Mouse (Mus musculus): ENCODE results near the gene Tcf7. TPM values are rescaled to one million over a fixed set of nuclear protein-coding genes. Genes with fewer than 3 reads are reported as not detected.

Tcf7 gene
- polyA plus RNA-seq, 1 experiment from 2014 or later = 12.6 TPM

GRCm38 (mm10) chr11:52265616-52266307 is 17.1 kb downstream of the Tcf7 start:
- WGBS = 72% methylated on average over 12 of the region's 12 CpGs
- H3K4me1 ChIP-seq (replicated peaks) = peaks cover 26% of the 10 kb centered on the region
- H3K36me3 ChIP-seq = no peaks in the 10 kb centered on the region
- H3K4me3 ChIP-seq (replicated peaks) = no peak overlapping the region
- H3K9ac ChIP-seq (replicated peaks) = no peak overlapping the region
- H3K9me3 ChIP-seq = no peaks in the 10 kb centered on the region
- H3K4me2 ChIP-seq = no peak overlapping the region
- no peak for ATAC-seq (ENCODE audit: insufficient number of reproducible peaks, insufficient read depth, low FRiP score, low TSS enrichment, low read depth)
- H3K27me3 ChIP-seq = no peaks in the 10 kb centered on the region
- H3K27ac ChIP-seq = no peak overlapping the region

DNA sequence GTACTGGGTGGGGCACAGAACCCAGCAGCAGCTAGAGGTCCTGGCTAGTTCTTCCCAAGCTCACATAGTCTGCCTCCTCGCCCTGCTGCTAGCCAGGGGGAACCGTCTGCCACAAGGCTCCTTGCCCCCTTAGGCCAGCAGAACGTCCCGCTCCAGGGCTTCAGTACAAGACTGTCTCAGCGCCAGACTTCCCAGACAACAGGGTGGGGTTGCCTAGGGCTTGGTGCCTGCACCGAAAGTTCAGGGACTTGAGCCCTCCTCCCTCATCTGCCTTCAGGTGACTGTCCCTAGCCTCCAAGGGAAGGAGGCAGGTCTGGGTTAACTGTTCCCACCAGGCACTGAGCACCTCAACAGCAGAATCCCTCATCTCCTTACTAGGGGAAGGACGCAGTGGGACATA is 17.9 kb downstream of the Tcf7 start:
- no peak overlapping the region for H3K4me2 ChIP-seq
- no peak overlapping the region for H3K27ac ChIP-seq
- peaks cover 30% of the 10 kb centered on the region for H3K4me1 ChIP-seq (replicated peaks)
- H3K4me3 ChIP-seq (replicated peaks) = no peak overlapping the region
- ATAC-seq (ENCODE audit: insufficient number of reproducible peaks, insufficient read depth, low FRiP score, low TSS enrichment, low read depth) = no peak
- no peaks in the 10 kb centered on the region for H3K27me3 ChIP-seq
- peaks cover 6% of the 10 kb centered on the region; the same call in 1 of the 2 replicates for H3K36me3 ChIP-seq
- no peaks in the 10 kb centered on the region for H3K9me3 ChIP-seq
- no peak overlapping the region for H3K9ac ChIP-seq (replicated peaks)
- 78% methylated on average over 7 of the region's 7 CpGs for WGBS

DNA sequence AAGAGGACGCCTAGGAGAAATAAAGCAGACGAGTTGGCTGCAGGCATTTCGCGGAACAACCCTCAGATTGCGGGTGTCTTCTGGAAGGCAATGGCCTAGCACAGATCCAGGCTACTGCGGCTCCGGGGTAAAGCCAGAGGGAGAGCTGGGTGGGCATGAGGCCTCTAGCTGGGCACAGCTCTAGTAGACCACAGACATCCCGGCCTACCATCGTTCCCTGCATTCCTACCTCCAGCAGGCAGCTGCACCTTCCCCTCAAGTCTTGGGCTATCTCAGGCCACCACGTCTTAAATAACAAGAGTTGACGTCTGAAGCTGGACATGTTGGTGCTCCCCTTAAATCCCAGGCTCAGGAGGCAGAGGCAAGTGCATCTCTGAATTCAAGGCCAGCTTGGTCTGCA is 20.5 kb downstream of the Tcf7 start:
- 90% methylated on average over 11 of the region's 11 CpGs for WGBS
- no peak overlapping the region for H3K4me3 ChIP-seq (replicated peaks)
- H3K9ac ChIP-seq (replicated peaks) = no peak overlapping the region
- no peaks in the 10 kb centered on the region for H3K9me3 ChIP-seq
- no peak overlapping the region for H3K27ac ChIP-seq
- no peak for ATAC-seq (ENCODE audit: insufficient number of reproducible peaks, insufficient read depth, low FRiP score, low TSS enrichment, low read depth)
- H3K36me3 ChIP-seq = peaks cover 25% of the 10 kb centered on the region; the same call in 1 of the 2 replicates
- H3K4me1 ChIP-seq (replicated peaks) = peaks cover 26% of the 10 kb centered on the region
- H3K4me2 ChIP-seq = no peak overlapping the region
- H3K27me3 ChIP-seq = no peaks in the 10 kb centered on the region

DNA sequence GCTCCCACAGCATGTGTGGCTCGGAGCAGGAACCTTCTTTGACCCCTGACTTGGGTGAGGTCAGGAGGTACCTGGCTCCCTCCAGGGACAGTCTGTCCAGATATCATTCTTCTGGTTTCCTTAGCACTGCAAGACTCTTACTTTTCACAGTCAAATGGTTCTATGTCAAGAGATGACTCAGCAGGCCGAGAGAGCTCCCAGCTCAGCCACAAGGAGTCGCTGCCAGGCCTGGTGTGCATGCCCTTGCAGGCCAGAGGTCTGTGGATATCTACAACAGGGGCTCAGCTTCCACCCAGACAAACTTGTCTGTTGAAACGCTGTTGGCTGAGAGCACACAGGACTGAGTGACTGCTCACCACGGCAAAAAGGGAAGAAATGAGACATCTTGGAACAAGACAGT is 20.9 kb downstream of the Tcf7 start:
- Histone ChIP-seq H3K36me3 (peaks cover 28% of the 10 kb centered on the region; the same call in 1 of the 2 replicates), H3K27me3 (no peaks in the 10 kb centered on the region), H3K4me2 (no peak overlapping the region), H3K9ac (replicated peaks) (no peak overlapping the region), H3K4me3 (replicated peaks) (no peak overlapping the region), H3K9me3 (no peaks in the 10 kb centered on the region), H3K4me1 (replicated peaks) (peaks cover 26% of the 10 kb centered on the region), H3K27ac (no peak overlapping the region)
- ATAC-seq (ENCODE audit: insufficient number of reproducible peaks, insufficient read depth, low FRiP score, low TSS enrichment, low read depth) = no peak
- 57% methylated on average over 5 of the region's 5 CpGs for WGBS

GRCm38 (mm10) chr11:52260878-52261277 is 21.9 kb downstream of the Tcf7 start:
- H3K4me3 ChIP-seq (replicated peaks) = no peak overlapping the region
- no peaks in the 10 kb centered on the region for H3K9me3 ChIP-seq
- no peaks in the 10 kb centered on the region for H3K27me3 ChIP-seq
- peaks cover 17% of the 10 kb centered on the region for H3K4me1 ChIP-seq (replicated peaks)
- H3K4me2 ChIP-seq = no peak overlapping the region
- 89% methylated on average over 4 of the region's 4 CpGs for WGBS
- no peak overlapping the region for H3K27ac ChIP-seq
- ATAC-seq (ENCODE audit: insufficient number of reproducible peaks, insufficient read depth, low FRiP score, low TSS enrichment, low read depth) = no peak
- no peak overlapping the region for H3K9ac ChIP-seq (replicated peaks)
- H3K36me3 ChIP-seq = peaks cover 36% of the 10 kb centered on the region; the same call in 1 of the 2 replicates

- no peaks in the 10 kb centered on the region for H3K27me3 ChIP-seq
- H3K4me2 ChIP-seq = no peak overlapping the region
- H3K27ac ChIP-seq = no peak overlapping the region
- no peak overlapping the region for H3K9ac ChIP-seq (replicated peaks)
- peaks cover 5% of the 10 kb centered on the region for H3K4me1 ChIP-seq (replicated peaks)
- peaks cover 36% of the 10 kb centered on the region; the same call in 1 of the 2 replicates for H3K36me3 ChIP-seq
- no peak for ATAC-seq (ENCODE audit: insufficient number of reproducible peaks, insufficient read depth, low FRiP score, low TSS enrichment, low read depth)
- no peak overlapping the region for H3K4me3 ChIP-seq (replicated peaks)
- H3K9me3 ChIP-seq = no peaks in the 10 kb centered on the region
- 68% methylated on average over 5 of the region's 5 CpGs for whole genome bisulfite sequencing
These were observed 24.1 kb downstream of the Tcf7 start for GRCm38 (mm10) chr11:52258711-52259110.

GRCm38 (mm10) chr11:52257376-52257775 is 25.4 kb downstream of the Tcf7 start:
- no peaks in the 10 kb centered on the region for H3K27me3 ChIP-seq
- H3K4me1 ChIP-seq (replicated peaks) = peaks cover 5% of the 10 kb centered on the region
- H3K9me3 ChIP-seq = no peaks in the 10 kb centered on the region
- no peak overlapping the region for H3K4me2 ChIP-seq
- peaks cover 41% of the 10 kb centered on the region; the same call in 1 of the 2 replicates for H3K36me3 ChIP-seq
- no peak overlapping the region for H3K4me3 ChIP-seq (replicated peaks)
- no peak overlapping the region for H3K27ac ChIP-seq
- no peak overlapping the region for H3K9ac ChIP-seq (replicated peaks)
- WGBS = 81% methylated on average over 3 of the region's 3 CpGs
- no peak for ATAC-seq (ENCODE audit: insufficient number of reproducible peaks, insufficient read depth, low FRiP score, low TSS enrichment, low read depth)

- H3K4me2 ChIP-seq = no peak overlapping the region
- peaks cover 3% of the 10 kb centered on the region for H3K4me1 ChIP-seq (replicated peaks)
- H3K9me3 ChIP-seq = no peaks in the 10 kb centered on the region
- H3K27ac ChIP-seq = no peak overlapping the region
- H3K36me3 ChIP-seq = peaks cover 48% of the 10 kb centered on the region; the same call in 1 of the 2 replicates
- no peak overlapping the region for H3K9ac ChIP-seq (replicated peaks)
- H3K27me3 ChIP-seq = no peaks in the 10 kb centered on the region
- ATAC-seq (ENCODE audit: insufficient number of reproducible peaks, insufficient read depth, low FRiP score, low TSS enrichment, low read depth) = no peak
- 91% methylated on average over 8 of the region's 8 CpGs for WGBS
- H3K4me3 ChIP-seq (replicated peaks) = no peak overlapping the region
These were observed 27.7 kb downstream of the Tcf7 start for GRCm38 (mm10) chr11:52255077-52255476.

- Histone ChIP-seq H3K27ac (0 out of 2 replicates have a peak overlapping the region, but pooled peaks have one; percentile 12), H3K9ac (replicated peaks) (no peak overlapping the region), H3K9me3 (no peaks in the 10 kb centered on the region), H3K4me2 (no peak overlapping the region), H3K27me3 (no peaks in the 10 kb centered on the region), H3K36me3 (peaks cover 47% of the 10 kb centered on the region), H3K4me3 (replicated peaks) (no peak overlapping the region), H3K4me1 (replicated peaks) (no peaks in the 10 kb centered on the region)
- 65% methylated on average over 11 of the region's 11 CpGs for WGBS
- no peak for ATAC-seq (ENCODE audit: insufficient number of reproducible peaks, insufficient read depth, low FRiP score, low TSS enrichment, low read depth)
These were observed 29.0 kb downstream of the Tcf7 start for GRCm38 (mm10) chr11:52253674-52254375.

- 73% methylated on average over 1 of the region's 1 CpGs for WGBS
- no peak for ATAC-seq (ENCODE audit: insufficient number of reproducible peaks, insufficient read depth, low FRiP score, low TSS enrichment, low read depth)
- Histone ChIP-seq H3K4me3 (replicated peaks) (no peak overlapping the region), H3K27ac (no peak overlapping the region), H3K36me3 (peaks cover 54% of the 10 kb centered on the region), H3K27me3 (no peaks in the 10 kb centered on the region), H3K4me2 (no peak overlapping the region), H3K9me3 (no peaks in the 10 kb centered on the region), H3K4me1 (replicated peaks) (no peaks in the 10 kb centered on the region), H3K9ac (replicated peaks) (no peak overlapping the region)
These were observed 30.1 kb downstream of the Tcf7 start for GRCm38 (mm10) chr11:52252692-52253091.

GRCm38 (mm10) chr11:52251770-52252169 is 31.0 kb downstream of the Tcf7 start:
- WGBS = 79% methylated on average over 5 of the region's 5 CpGs
- Histone ChIP-seq H3K9me3 (no peaks in the 10 kb centered on the region), H3K4me3 (replicated peaks) (no peak overlapping the region), H3K9ac (replicated peaks) (no peak overlapping the region), H3K4me1 (replicated peaks) (no peaks in the 10 kb centered on the region), H3K36me3 (peaks cover 56% of the 10 kb centered on the region), H3K4me2 (no peak overlapping the region), H3K27ac (no peak overlapping the region), H3K27me3 (no peaks in the 10 kb centered on the region)
- ATAC-seq (ENCODE audit: insufficient number of reproducible peaks, insufficient read depth, low FRiP score, low TSS enrichment, low read depth) = no peak

Measured in limb, embryonic 12.5 days (tissue).